Mouse (Mus musculus) limb, embryonic 14.5 days (tissue): ENCODE measurements at regions not wholly inside any gene's neighbourhood (a gene's known extent, or its start where the extent isn't known, plus 50 kb on each side); places are given as distances from the start of the nearest gene placed in this dataset.

Source experiments
- ATAC-seq: fragments of 200-750 bp; cut with Nextera tagmentation; 2 replicates; pipeline ENCODE4 v1.8.0; 2017; ENCODE audit warnings: low read depth, moderate number of reproducible peaks, moderate TSS enrichment; ENCODE audit not compliant: low FRiP score
- DNase-seq: peaks from one replicate; pipeline ENCODE4 v3.0.0-alpha.2; 2015; ENCODE audit warnings: low spot score
- H3K27ac ChIP-seq: fragments of 300-500 bp; sonication (generic); replicated peaks from 2 replicates; pipeline ENCODE4 v1.5.1; 2014; ENCODE audit warnings: low read depth, mild to moderate bottlenecking, low read length, moderate library complexity, mixed read lengths
- H3K27me3 ChIP-seq: fragments of 300-500 bp; sonication (generic); 2 replicates; pipeline ENCODE4 v1.6.1; 2014; ENCODE audit warnings: low read length, mixed read lengths; ENCODE audit not compliant: control insufficient read depth, insufficient read depth
- H3K36me3 ChIP-seq: fragments of 300-500 bp; sonication (generic); 2 replicates; pipeline ENCODE4 v1.6.1; 2014; ENCODE audit warnings: mild to moderate bottlenecking, low read length, moderate library complexity, mixed read lengths; ENCODE audit not compliant: control insufficient read depth, insufficient read depth
- H3K4me1 ChIP-seq: fragments of 300-500 bp; sonication (generic); 2 replicates; pipeline ENCODE4 v1.6.1; 2014; ENCODE audit warnings: antibody characterized with exemption, low read length, mixed read lengths; ENCODE audit not compliant: control insufficient read depth, insufficient read depth
- H3K4me2 ChIP-seq: fragments of 300-500 bp; sonication (generic); replicated peaks from 2 replicates; pipeline ENCODE4 v1.6.1; 2014; ENCODE audit warnings: low read depth, mild to moderate bottlenecking, low read length, moderate library complexity; ENCODE audit not compliant: severe bottlenecking
- H3K4me3 ChIP-seq: fragments of 300-500 bp; sonication (generic); replicated peaks from 2 replicates; pipeline ENCODE4 v1.5.1; 2014; ENCODE audit warnings: low read length
- H3K9ac ChIP-seq: fragments of 300-500 bp; sonication (generic); 2 replicates; pipeline ENCODE4 v1.6.1; 2014; ENCODE audit warnings: mild to moderate bottlenecking, low read depth, low read length, moderate library complexity; ENCODE audit not compliant: severe bottlenecking
- H3K9me3 ChIP-seq: fragments of 300-500 bp; sonication (generic); 2 replicates; pipeline ENCODE4 v1.6.1; 2016; ENCODE audit warnings: low read length; ENCODE audit not compliant: control insufficient read depth
- POLR2A ChIP-seq: fragments of 200-500 bp; IDR thresholded peaks from 2 replicates; pipeline ENCODE4 v1.8.0; 2012; ENCODE audit warnings: inconsistent platforms, mild to moderate bottlenecking, moderate library complexity, borderline replicate concordance; ENCODE audit not compliant: insufficient read depth, insufficient read length; ENCODE audit errors: extremely low read depth
- WGBS: fragments of 180-500 bp; shearing (Covaris S2); extraction: QIAGEN DNeasy Blood & Tissue Kit; methylation state at CpG from one replicate; pipeline ENCODE4 v1.1.7; 2014; 5-methylcytosine and 5-hydroxymethylcytosine counted together

DNA sequence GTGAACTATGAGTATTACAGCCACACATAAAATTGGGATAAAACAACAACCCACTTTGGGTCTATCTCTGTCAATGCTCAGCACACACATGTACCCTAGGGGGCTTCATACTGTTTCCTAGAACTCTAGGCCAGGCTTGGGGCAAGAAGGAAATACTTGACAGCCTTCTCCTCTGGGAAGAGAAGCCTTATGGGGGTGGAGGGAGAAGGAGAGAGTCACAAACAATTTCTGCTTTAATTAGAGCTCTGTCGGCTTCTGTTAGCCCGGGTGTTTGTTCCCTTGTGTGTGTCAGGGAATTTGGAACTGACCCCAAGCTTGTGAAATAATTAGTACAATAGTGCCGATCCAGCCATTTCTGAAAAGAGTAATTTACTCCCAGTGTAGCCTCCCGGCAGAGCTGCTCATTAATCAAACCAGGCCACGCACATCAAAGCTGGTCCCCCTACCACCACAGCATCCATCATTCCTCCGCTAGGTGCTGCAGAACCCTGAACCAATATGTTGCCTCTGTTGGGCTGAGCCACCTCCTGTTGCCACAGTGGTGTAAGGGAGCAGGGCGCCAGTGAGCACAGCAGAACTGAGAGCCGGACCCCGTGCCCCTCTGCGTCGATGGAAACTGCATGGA is 307.3 kb downstream of the Tmem114 start:
- no peak for ATAC-seq
- Histone ChIP-seq H3K9me3 (no peaks in the 10 kb centered on the region), H3K27ac (no peak overlapping the region), H3K4me3 (no peak overlapping the region), H3K4me1 (peaks cover 5% of the 10 kb centered on the region; the same call in 1 of the 2 replicates), H3K4me2 (no peak overlapping the region), H3K9ac (no peak overlapping the region), H3K27me3 (no peaks in the 10 kb centered on the region), H3K36me3 (no peaks in the 10 kb centered on the region)
- DNase-seq, result no peak
- no peak for TF ChIP-seq POLR2A
- WGBS, result 18% methylated on average over 11 of the region's 11 CpGs

DNA sequence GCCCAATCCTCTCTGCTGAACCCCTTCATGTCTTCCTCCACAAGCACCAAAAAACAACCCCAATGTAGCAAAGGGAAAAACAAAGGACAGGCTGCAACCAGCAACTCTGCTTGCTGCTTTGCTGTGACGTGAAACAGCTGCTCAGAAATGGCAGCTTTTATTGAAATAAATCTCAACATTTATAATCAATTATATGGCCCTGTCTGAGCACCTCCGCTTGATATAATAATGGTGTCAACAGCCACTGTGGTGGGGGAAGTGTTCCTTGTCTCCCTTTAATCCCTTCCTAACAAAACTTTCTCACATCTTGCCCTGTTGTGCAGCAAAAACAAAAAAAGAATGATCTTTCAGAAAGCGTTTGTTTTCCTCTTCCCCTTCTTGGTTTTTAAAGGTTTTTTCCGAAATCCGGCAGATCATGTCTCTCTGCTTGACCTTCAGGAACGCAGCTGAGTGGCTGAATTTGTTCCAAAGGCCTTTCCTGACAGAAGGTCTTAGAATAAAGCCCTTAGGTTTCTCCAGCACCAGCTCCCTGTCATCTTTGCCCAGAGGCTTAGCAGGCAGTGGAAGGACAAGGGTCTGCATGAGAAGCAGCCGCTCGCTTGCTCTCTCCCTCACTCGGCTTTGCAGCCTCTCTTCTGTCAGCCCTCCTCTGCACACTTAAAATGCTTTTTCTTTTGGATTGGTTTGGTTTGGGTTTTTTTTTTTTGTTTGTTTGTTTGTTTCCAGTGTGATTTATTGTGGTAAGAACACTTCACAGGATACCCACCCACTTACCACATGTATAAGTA is 313.4 kb downstream of the Tmem114 start:
- Histone ChIP-seq H3K27ac (no peak overlapping the region), H3K4me1 (0 out of 2 replicates have a peak, but pooled peaks cover 6% of the 10 kb centered on the region), H3K4me2 (no peak overlapping the region), H3K27me3 (no peaks in the 10 kb centered on the region), H3K4me3 (no peak overlapping the region), H3K9me3 (no peaks in the 10 kb centered on the region), H3K36me3 (no peaks in the 10 kb centered on the region), H3K9ac (no peak overlapping the region)
- no peak for ATAC-seq
- DNase-seq, result no peak
- WGBS, result 48% methylated on average over 9 of the region's 9 CpGs
- no peak for TF ChIP-seq POLR2A

DNA sequence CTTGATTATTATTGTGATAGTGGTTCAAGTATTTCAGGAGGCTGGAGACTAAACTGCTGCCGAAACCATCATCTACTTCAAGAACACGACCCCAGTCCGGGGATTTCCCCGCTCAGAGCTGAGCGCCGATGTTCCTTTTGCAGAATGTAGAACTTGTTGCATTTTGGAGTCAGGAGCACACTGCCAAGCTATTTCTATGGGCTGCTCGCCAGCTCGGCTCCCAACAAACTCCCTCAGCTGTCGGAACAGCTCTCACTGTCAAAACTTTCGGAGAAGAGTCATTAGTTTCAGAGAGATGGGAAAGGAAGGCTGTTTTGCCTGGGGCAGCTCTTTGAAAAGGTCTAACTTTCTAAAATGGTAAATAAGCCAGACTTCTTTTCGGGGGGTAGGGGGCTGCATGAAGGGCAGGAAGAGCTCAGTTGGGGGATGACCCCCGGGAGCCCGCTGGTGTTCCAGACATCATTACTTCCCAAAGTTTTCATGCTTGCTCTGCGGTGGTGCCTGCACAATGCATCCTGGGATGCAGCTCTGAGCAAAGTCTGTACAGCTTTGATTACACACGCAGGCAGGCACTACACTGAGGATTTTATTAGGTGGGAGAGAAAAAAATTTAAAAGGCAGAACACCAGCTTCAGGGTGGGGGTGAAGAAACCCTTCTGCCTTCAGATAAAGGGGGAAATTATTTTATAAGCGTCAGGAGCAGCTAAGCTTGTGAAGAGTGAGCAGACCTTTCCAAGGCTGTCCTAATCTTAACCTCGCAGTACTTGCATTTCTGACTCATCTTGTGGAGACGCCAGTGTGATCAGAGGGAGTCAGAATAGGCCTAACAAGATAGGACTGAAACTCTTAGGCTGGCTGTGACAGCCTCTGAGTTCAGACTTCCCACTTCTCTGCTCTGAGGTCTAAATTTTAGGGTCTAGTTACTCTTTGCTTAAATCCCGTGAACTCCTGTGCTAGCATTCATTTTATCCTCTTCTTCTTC is 316.5 kb downstream of the Tmem114 start:
- H3K36me3 ChIP-seq, result no peaks in the 10 kb centered on the region
- no peaks in the 10 kb centered on the region for H3K9me3 ChIP-seq
- 0 out of 2 replicates have a peak, but pooled peaks cover 6% of the 10 kb centered on the region for H3K4me1 ChIP-seq
- ATAC-seq (peak; percentile 62), DNase-seq (peak; percentile 63)
- no peaks in the 10 kb centered on the region for H3K27me3 ChIP-seq
- 31% methylated on average over 19 of the region's 19 CpGs for WGBS
- TF ChIP-seq POLR2A, result no peak
- 0 out of 2 replicates have a peak overlapping the region, but pooled peaks have one; percentile 22 for H3K27ac ChIP-seq
- peak overlapping the region; percentile 18; the same call in 1 of the 2 replicates for H3K4me2 ChIP-seq
- H3K4me3 ChIP-seq, result no peak overlapping the region
- H3K9ac ChIP-seq, result no peak overlapping the region

DNA sequence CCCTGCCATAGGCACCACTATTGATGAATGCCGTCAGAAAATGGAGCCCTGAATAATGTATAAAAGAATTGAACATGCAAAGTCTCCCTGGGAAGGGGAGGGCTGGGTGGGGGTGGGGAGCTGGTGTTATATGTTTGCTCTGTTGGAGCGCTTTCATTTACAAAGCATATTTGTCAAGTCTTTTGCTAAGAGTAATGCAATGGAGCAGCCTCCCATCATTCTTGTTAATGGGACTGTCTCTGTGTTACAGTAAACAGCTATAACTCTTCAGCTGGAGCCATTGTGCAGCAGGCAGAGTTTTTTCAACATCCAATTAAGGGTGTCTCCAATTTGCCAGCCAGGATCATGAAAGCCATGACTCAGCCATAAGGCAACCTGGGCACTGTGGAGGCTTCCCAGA is 345.9 kb downstream of the Tmem114 start:
- ATAC-seq (no peak), DNase-seq (no peak)
- H3K27ac ChIP-seq, result no peak overlapping the region
- H3K9me3 ChIP-seq, result no peaks in the 10 kb centered on the region
- no peak overlapping the region for H3K4me2 ChIP-seq
- H3K27me3 ChIP-seq, result no peaks in the 10 kb centered on the region
- H3K36me3 ChIP-seq, result no peaks in the 10 kb centered on the region
- H3K4me1 ChIP-seq, result no peaks in the 10 kb centered on the region
- no peak for TF ChIP-seq POLR2A
- 90% methylated on average over 2 of the region's 2 CpGs for WGBS
- no peak overlapping the region for H3K9ac ChIP-seq
- no peak overlapping the region for H3K4me3 ChIP-seq

DNA sequence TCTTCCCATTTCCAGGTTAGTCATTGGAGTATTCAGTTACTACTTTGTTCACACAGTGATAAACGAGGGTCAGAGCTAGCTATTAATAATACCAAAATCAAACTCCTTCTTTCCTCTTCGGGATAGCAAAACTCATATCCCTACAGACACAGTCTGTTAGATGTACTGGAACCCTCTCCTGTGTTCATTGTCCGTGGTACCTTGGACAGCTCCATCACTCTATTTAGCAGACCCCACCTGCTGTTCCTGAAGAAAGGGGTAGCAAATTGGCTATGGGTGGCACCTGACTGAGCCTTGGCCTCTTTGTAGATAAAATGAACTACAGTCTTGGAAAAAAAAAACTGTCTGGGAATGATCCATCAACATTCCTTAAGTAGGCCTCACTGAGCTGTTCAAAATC is 346.5 kb downstream of the Tmem114 start:
- Histone ChIP-seq H3K9me3 (no peaks in the 10 kb centered on the region), H3K4me2 (no peak overlapping the region), H3K36me3 (no peaks in the 10 kb centered on the region), H3K4me3 (no peak overlapping the region), H3K4me1 (no peaks in the 10 kb centered on the region), H3K27me3 (no peaks in the 10 kb centered on the region), H3K27ac (no peak overlapping the region), H3K9ac (no peak overlapping the region)
- DNase-seq (peak; percentile 58), ATAC-seq (no peak)
- TF ChIP-seq POLR2A, result no peak
- WGBS, result 56% methylated on average over 3 of the region's 3 CpGs
